Mouse (Mus musculus) liver, embryonic 11.5 days (tissue): ENCODE measurements around the gene Btbd16. TPM values are rescaled to one million over a fixed set of nuclear protein-coding genes. Genes with fewer than 3 reads are reported as not detected.

Experiments used
- ATAC-seq: fragments of 200-750 bp; cut with Nextera tagmentation; replicated peaks from 2 replicates; pipeline ENCODE4 v1.8.0; 2017; ENCODE audit warnings: moderate number of reproducible peaks, mild to moderate bottlenecking, moderate TSS enrichment, moderate library complexity; ENCODE audit not compliant: low FRiP score
- DNase-seq: peaks from one replicate; pipeline ENCODE4 v3.0.0-alpha.2; 2017; ENCODE audit warnings: low spot score
- H3K27ac ChIP-seq: fragments of 300-500 bp; sonication (generic); 2 replicates; pipeline ENCODE4 v1.5.1; 2014; ENCODE audit warnings: mild to moderate bottlenecking, low read depth, low read length, control low read depth
- H3K27me3 ChIP-seq: fragments of 300-500 bp; sonication (generic); replicated peaks from 2 replicates; pipeline ENCODE4 v1.6.1; 2014; ENCODE audit warnings: low read length, mixed read lengths; ENCODE audit not compliant: control insufficient read depth, insufficient read depth
- H3K36me3 ChIP-seq: fragments of 300-500 bp; sonication (generic); 2 replicates; pipeline ENCODE4 v1.6.1; 2014; ENCODE audit warnings: mild to moderate bottlenecking, low read length, moderate library complexity, mixed read lengths; ENCODE audit not compliant: control insufficient read depth, insufficient read depth
- H3K4me1 ChIP-seq: fragments of 300-500 bp; sonication (generic); replicated peaks from 2 replicates; pipeline ENCODE4 v1.6.1; 2014; ENCODE audit warnings: low read length, mixed read lengths; ENCODE audit not compliant: control insufficient read depth, insufficient read depth
- H3K4me2 ChIP-seq: fragments of 300-500 bp; sonication (generic); 2 replicates; pipeline ENCODE4 v1.6.1; 2014; ENCODE audit warnings: mild to moderate bottlenecking, control low read depth, moderate library complexity
- H3K4me3 ChIP-seq: fragments of 300-500 bp; sonication (generic); 2 replicates; pipeline ENCODE4 v1.5.1; 2014; ENCODE audit warnings: low read depth, low read length, control low read depth
- H3K9ac ChIP-seq: fragments of 300-500 bp; sonication (generic); 2 replicates; pipeline ENCODE4 v1.6.1; 2014; ENCODE audit warnings: low read depth, low read length, control low read depth
- H3K9me3 ChIP-seq: fragments of 300-500 bp; sonication (generic); 2 replicates; pipeline ENCODE4 v1.6.1; 2016; ENCODE audit warnings: low read length, inconsistent platforms, mixed read lengths; ENCODE audit not compliant: control insufficient read depth
- WGBS: fragments of 180-500 bp; shearing (Covaris S2); extraction: QIAGEN DNeasy Blood & Tissue Kit; methylation state at CpG from one replicate; pipeline ENCODE4 v1.1.7; 2014; 5-methylcytosine and 5-hydroxymethylcytosine counted together
- polyA plus RNA-seq: library from polyadenylated mRNA; unstranded; fragments of >200 nt; fragmentation: Nextera tagmentation; extraction: Ambion mirVana; gene quantifications from 2 replicates; pipeline ENCODE4 v1.2.1, GENCODE M21; 2014

Gene Btbd16
- polyA plus RNA-seq, 1 experiment from 2014 or later: not detected

DNA sequence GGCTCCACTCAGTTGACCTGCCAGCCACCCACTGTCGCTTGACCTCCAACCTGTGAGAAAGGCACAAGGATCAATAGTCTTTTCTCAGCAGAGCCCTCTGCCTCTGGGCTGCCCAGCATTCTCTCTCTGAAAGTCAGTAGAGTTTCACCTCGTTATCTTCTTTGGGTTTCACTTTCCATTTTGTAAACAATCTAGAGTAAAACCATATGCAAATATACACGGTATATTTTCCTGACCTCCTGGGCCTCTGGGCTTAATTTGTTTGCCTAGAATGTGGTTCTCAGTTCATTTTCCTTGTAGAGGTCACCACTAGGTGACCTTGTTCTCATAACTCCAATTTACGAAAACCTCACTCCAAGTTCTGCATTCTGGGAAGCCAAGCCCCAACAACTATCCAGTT is 26.8 kb downstream of the Btbd16 start:
- ATAC-seq: no peak
- H3K27ac ChIP-seq: no peak overlapping the region
- 50% methylated on average over 4 of the region's 4 CpGs for WGBS

DNA sequence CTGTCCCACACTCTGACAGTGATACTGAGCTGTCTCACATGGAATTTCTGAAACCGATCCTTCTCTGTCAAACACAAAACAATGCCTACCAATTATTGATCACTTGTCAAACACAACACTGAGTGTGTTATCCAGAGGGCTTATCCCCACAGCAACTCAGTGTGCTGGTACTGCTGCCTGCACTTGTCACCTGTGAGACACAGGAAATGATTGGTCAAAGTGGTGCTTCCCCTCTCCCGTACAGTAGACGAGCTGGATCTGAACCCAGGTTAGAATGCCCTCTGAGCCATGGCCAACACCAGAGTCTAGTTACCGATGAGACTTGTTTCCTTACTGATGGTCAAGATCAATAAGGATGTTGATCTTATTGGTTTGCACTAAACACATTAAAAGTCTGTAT is 27.9 kb downstream of the Btbd16 start:
- Histone ChIP-seq H3K36me3 (no peaks in the 10 kb centered on the region), H3K4me3 (no peak overlapping the region), H3K4me2 (no peak overlapping the region), H3K27ac (no peak overlapping the region), H3K9ac (no peak overlapping the region), H3K27me3 (no peaks in the 10 kb centered on the region), H3K9me3 (no peaks in the 10 kb centered on the region), H3K4me1 (peaks cover 4% of the 10 kb centered on the region; the same call in 1 of the 2 replicates)
- DNase-seq (no peak), ATAC-seq (no peak)
- WGBS: 77% methylated on average over 4 of the region's 4 CpGs

More for the DNA sequence above, 26.8 kb downstream of the Btbd16 start:
- Histone ChIP-seq H3K4me1 (peaks cover 4% of the 10 kb centered on the region; the same call in 1 of the 2 replicates), H3K9me3 (no peaks in the 10 kb centered on the region), H3K4me3 (no peak overlapping the region), H3K9ac (no peak overlapping the region), H3K4me2 (no peak overlapping the region), H3K36me3 (no peaks in the 10 kb centered on the region), H3K27me3 (no peaks in the 10 kb centered on the region)
- DNase-seq: no peak

DNA sequence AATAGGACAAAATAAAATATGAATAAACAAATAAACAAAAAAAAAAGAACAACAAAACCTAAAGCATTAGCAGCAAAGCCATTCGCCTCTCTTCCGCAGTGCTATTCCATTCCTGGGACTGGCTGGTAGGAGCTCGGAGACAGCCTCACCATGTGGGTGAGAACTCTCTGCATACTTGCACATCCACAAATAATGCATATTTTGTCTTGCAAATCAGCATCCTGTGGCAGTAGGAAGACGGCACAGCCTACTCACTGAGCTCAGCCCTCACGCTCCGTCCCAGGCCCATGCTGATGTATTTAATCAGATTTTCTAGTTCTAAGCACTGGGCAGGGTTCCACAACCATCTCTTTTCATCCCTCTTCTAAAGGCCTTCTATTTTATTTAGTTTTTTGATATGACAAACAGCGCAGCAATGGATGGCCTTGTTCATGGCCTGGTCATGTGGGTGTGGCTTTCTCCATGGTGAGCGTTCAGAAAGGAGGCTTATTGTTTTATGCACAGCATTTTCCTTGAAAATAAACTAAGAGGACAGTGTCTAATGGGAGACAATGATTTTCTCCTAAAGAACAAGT is 29.5 kb downstream of the Btbd16 start:
- DNase-seq (no peak), ATAC-seq (no peak)
- no peak overlapping the region for H3K4me2 ChIP-seq
- H3K4me3 ChIP-seq: no peak overlapping the region
- H3K9me3 ChIP-seq: no peaks in the 10 kb centered on the region
- no peaks in the 10 kb centered on the region for H3K36me3 ChIP-seq
- 91% methylated on average over 8 of the region's 8 CpGs for WGBS
- no peaks in the 10 kb centered on the region for H3K27me3 ChIP-seq
- H3K4me1 ChIP-seq: peaks cover 4% of the 10 kb centered on the region; the same call in 1 of the 2 replicates
- no peak overlapping the region for H3K27ac ChIP-seq
- no peak overlapping the region for H3K9ac ChIP-seq

DNA sequence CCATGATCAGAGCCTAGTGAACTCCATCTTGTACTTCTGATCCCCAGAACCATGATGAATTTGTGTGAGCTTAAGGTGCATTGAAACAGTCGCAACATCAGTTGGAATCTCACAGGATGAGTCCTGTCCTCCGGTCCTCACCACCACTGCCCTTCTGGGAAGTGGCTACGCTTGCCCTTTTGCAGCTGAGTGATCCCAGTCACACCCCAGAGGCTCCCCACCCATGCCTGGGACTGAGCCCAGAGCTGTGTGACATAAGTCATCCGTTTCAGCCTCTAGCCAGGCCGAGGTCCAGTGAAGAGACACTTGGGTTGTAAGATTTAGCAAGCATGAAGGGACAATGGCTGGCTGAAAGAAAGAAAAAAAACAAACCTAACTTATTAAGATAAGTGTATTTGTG is 31.1 kb downstream of the Btbd16 start:
- Histone ChIP-seq H3K4me3 (no peak overlapping the region), H3K27ac (no peak overlapping the region), H3K4me1 (peaks cover 4% of the 10 kb centered on the region; the same call in 1 of the 2 replicates), H3K9me3 (no peaks in the 10 kb centered on the region), H3K27me3 (no peaks in the 10 kb centered on the region), H3K9ac (no peak overlapping the region), H3K36me3 (no peaks in the 10 kb centered on the region), H3K4me2 (no peak overlapping the region)
- ATAC-seq: no peak
- WGBS: 76% methylated on average over 5 of the region's 5 CpGs
- no peak for DNase-seq

DNA sequence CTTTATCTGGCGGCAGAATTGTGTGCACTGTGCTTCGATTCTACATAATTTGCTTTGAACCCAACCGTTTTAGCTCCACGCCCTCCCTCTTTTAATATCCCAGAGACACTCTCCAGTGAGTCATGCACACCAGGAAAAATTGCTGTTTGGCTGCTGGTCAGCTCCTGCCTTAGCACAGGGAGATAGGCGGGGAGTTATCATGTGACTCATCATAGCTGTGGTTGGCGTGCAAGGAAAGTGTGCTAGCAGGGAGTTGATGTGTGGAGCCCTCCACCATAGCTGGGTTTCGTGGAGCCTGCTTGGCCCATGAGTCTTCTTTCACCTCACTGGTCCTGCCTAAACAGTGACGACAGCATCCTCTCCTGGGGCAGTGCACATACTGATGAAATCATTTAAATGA is 33.9 kb downstream of the Btbd16 start:
- no peak overlapping the region for H3K4me3 ChIP-seq
- no peak overlapping the region for H3K4me2 ChIP-seq
- no peaks in the 10 kb centered on the region for H3K27me3 ChIP-seq
- ATAC-seq (no peak), DNase-seq (no peak)
- H3K27ac ChIP-seq: no peak overlapping the region
- H3K4me1 ChIP-seq: no peaks in the 10 kb centered on the region
- H3K9me3 ChIP-seq: no peaks in the 10 kb centered on the region
- H3K9ac ChIP-seq: no peak overlapping the region
- 66% methylated on average over 8 of the region's 8 CpGs for WGBS
- H3K36me3 ChIP-seq: no peaks in the 10 kb centered on the region

DNA sequence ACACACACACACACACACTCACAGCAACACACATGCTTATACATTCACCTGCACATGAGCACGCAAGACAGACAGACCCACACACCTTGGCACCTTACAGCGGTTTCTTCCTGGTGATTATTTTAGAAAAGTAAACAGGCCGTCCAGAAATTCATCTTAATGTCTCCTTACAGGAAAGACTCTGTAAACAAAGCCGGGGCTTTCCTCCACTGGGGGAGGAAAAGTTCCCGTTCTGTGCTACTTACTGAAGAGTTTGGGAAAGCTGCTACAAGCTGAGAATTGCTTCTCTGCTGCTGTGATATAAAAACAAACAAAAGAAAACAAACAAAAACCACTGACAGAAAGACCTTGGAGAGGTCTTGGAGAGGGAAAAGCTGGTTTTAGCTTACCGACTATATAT is 34.8 kb downstream of the Btbd16 start:
- 53% methylated on average over 6 of the region's 6 CpGs for WGBS

DNA sequence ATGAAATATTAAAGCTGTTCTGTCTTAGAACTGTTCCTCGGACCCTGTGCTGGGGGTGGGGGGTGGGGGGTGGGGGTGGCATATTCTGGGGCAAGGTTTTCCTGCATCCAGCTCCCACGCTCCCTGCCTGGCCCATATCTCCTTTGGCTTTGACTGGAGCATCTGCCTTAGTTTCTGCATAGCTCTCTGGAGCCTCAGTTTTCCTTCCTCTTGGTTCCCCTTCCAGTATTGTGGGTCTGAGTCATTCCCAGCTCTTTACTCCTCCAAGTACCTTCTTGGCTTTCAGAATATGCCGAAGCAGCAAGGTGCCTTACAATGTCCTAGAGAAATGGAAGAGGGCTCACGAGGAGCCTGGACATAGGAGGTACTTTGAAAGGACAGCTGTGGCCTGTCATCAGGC is 36.4 kb downstream of the Btbd16 start:
- DNase-seq: no peak
- Histone ChIP-seq H3K27ac (no peak overlapping the region), H3K9me3 (no peaks in the 10 kb centered on the region), H3K4me3 (no peak overlapping the region), H3K27me3 (no peaks in the 10 kb centered on the region), H3K4me2 (no peak overlapping the region), H3K4me1 (no peaks in the 10 kb centered on the region), H3K9ac (no peak overlapping the region), H3K36me3 (no peaks in the 10 kb centered on the region)
- 70% methylated on average over 4 of the region's 4 CpGs for WGBS
- no peak for ATAC-seq

More for the DNA sequence above, 34.8 kb downstream of the Btbd16 start:
- DNase-seq (no peak), ATAC-seq (no peak)
- Histone ChIP-seq H3K27ac (no peak overlapping the region), H3K4me2 (no peak overlapping the region), H3K36me3 (no peaks in the 10 kb centered on the region), H3K27me3 (no peaks in the 10 kb centered on the region), H3K9me3 (no peaks in the 10 kb centered on the region), H3K4me1 (no peaks in the 10 kb centered on the region), H3K4me3 (no peak overlapping the region), H3K9ac (no peak overlapping the region)

DNA sequence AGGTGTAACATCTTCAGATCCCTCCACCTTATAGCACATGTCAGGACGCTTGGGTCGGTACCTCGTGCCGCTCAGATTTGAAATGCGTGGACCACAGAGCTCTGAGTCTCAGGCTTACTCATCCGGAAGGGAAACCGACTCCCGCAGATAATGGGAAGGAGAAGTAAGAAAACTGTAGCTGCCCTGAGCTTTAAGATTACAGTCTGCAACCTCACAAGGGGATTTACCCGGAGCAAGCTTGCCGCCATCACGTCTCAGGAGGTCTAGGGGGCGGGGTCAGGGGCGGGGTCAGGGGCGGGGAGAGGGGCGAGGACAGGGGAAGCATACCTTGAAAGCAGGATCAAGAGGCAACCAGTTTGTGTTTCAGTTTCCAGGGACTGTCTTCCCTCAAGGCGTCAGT is 38.5 kb downstream of the Btbd16 start:
- peak overlapping the region; percentile 27; the same call in 1 of the 2 replicates for H3K4me2 ChIP-seq
- no peak overlapping the region for H3K9ac ChIP-seq
- H3K4me1 ChIP-seq: no peaks in the 10 kb centered on the region
- ATAC-seq (no peak), DNase-seq (no peak)
- no peak overlapping the region for H3K4me3 ChIP-seq
- H3K9me3 ChIP-seq: no peaks in the 10 kb centered on the region
- no peaks in the 10 kb centered on the region for H3K27me3 ChIP-seq
- WGBS: 37% methylated on average over 16 of the region's 16 CpGs
- no peaks in the 10 kb centered on the region for H3K36me3 ChIP-seq
- no peak overlapping the region for H3K27ac ChIP-seq

DNA sequence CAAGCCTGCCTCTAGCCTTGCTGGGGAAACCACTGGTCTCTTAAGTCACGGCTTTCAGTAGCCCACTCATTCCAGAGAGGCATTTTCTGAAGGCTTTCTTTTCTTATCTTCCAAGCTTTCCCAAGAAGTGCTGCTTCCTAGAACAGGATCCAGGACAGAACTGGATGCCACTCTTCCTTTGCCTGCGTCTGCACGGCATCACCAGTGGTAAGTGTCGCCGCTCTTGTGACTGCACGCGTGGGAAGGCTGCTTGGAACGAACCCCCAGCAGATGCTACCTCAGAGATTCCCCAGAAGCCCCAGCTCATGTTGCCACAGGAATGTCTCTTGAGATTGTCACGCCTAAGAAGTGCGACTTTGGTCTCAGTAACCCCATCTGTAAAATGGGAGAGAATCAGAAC is 41.7 kb downstream of the Btbd16 start:
- WGBS: 92% methylated on average over 10 of the region's 10 CpGs
- DNase-seq (no peak), ATAC-seq (no peak)
- Histone ChIP-seq H3K9ac (no peak overlapping the region), H3K36me3 (no peaks in the 10 kb centered on the region), H3K27me3 (no peaks in the 10 kb centered on the region), H3K27ac (no peak overlapping the region), H3K9me3 (no peaks in the 10 kb centered on the region), H3K4me3 (no peak overlapping the region), H3K4me2 (no peak overlapping the region), H3K4me1 (no peaks in the 10 kb centered on the region)
